Mouse (Mus musculus) stomach, embryonic 14.5 days (tissue): ENCODE measurements around the gene Nsl1. TPM values are rescaled to one million over a fixed set of nuclear protein-coding genes. Genes with fewer than 3 reads are reported as not detected.

Experiments used
- ATAC-seq: fragments of 200-750 bp; cut with Nextera tagmentation; 2 replicates; pipeline ENCODE4 v1.8.0; 2017; ENCODE audit warnings: low read depth, moderate TSS enrichment; ENCODE audit not compliant: insufficient number of reproducible peaks, insufficient read depth, low FRiP score
- H3K27ac ChIP-seq: fragments of 300-500 bp; sonication (generic); 2 replicates; pipeline ENCODE4 v1.5.1; 2014; ENCODE audit warnings: mild to moderate bottlenecking, low read length, moderate library complexity, mixed read lengths
- H3K27me3 ChIP-seq: fragments of 300-500 bp; sonication (generic); 2 replicates; pipeline ENCODE4 v1.6.1; 2014; ENCODE audit warnings: low read length, control low read depth, mixed read lengths; ENCODE audit not compliant: control insufficient read depth, insufficient read depth
- H3K36me3 ChIP-seq: fragments of 300-500 bp; sonication (generic); 2 replicates; pipeline ENCODE4 v1.6.1; 2014; ENCODE audit warnings: mild to moderate bottlenecking, control low read depth, low read length, moderate library complexity, mixed read lengths; ENCODE audit not compliant: control insufficient read depth, insufficient read depth
- H3K4me1 ChIP-seq: fragments of 300-500 bp; sonication (generic); 2 replicates; pipeline ENCODE4 v1.6.1; 2014; ENCODE audit warnings: low read length, control low read depth, mixed read lengths; ENCODE audit not compliant: control insufficient read depth, insufficient read depth
- H3K4me2 ChIP-seq: fragments of 300-500 bp; sonication (generic); replicated peaks from 2 replicates; pipeline ENCODE4 v1.6.1; 2014; ENCODE audit warnings: low read depth, low read length, control low read depth
- H3K4me3 ChIP-seq: fragments of 300-500 bp; sonication (generic); 2 replicates; pipeline ENCODE4 v1.5.1; 2014; ENCODE audit warnings: low read depth, low read length, control low read depth
- H3K9ac ChIP-seq: fragments of 300-500 bp; sonication (generic); replicated peaks from 2 replicates; pipeline ENCODE4 v1.6.1; 2014; ENCODE audit warnings: low read depth, mild to moderate bottlenecking, control low read depth, low read length, moderate library complexity, mixed read lengths
- H3K9me3 ChIP-seq: fragments of 300-500 bp; sonication (generic); 2 replicates; pipeline ENCODE4 v1.6.1; 2016; ENCODE audit warnings: low read depth, low read length, control low read depth; ENCODE audit not compliant: control insufficient read depth
- WGBS: fragments of 180-500 bp; shearing (Covaris S2); extraction: QIAGEN DNeasy Blood & Tissue Kit; methylation state at CpG from one replicate; pipeline ENCODE4 v1.1.7; 2014; 5-methylcytosine and 5-hydroxymethylcytosine counted together
- polyA plus RNA-seq: library from polyadenylated mRNA; unstranded; fragments of >200 nt; fragmentation: Nextera tagmentation; extraction: Ambion mirVana; gene quantifications from 2 replicates; pipeline ENCODE4 v1.2.1, GENCODE M21; 2014

Gene Nsl1
- polyA plus RNA-seq, 1 experiment from 2014 or later: 22.0 TPM

GRCm38 (mm10) chr1:191042688-191043087 is 20.1 kb upstream of the Nsl1 start:
- no peak for ATAC-seq
- Histone ChIP-seq H3K9ac (no peak overlapping the region), H3K36me3 (no peaks in the 10 kb centered on the region), H3K27me3 (no peaks in the 10 kb centered on the region), H3K27ac (no peak overlapping the region), H3K9me3 (no peaks in the 10 kb centered on the region), H3K4me2 (no peak overlapping the region), H3K4me3 (no peak overlapping the region), H3K4me1 (no peaks in the 10 kb centered on the region)
- WGBS: 38% methylated on average over 3 of the region's 3 CpGs

GRCm38 (mm10) chr1:191045264-191045663 is 17.5 kb upstream of the Nsl1 start:
- Histone ChIP-seq H3K4me1 (no peaks in the 10 kb centered on the region), H3K4me2 (no peak overlapping the region), H3K27ac (no peak overlapping the region), H3K4me3 (no peak overlapping the region), H3K36me3 (no peaks in the 10 kb centered on the region), H3K9ac (no peak overlapping the region), H3K27me3 (no peaks in the 10 kb centered on the region), H3K9me3 (no peaks in the 10 kb centered on the region)
- ATAC-seq: no peak
- 93% methylated on average over 2 of the region's 2 CpGs for WGBS

- Histone ChIP-seq H3K9me3 (no peaks in the 10 kb centered on the region), H3K27me3 (no peaks in the 10 kb centered on the region), H3K9ac (no peak overlapping the region), H3K36me3 (no peaks in the 10 kb centered on the region), H3K27ac (no peak overlapping the region), H3K4me1 (no peaks in the 10 kb centered on the region), H3K4me2 (no peak overlapping the region), H3K4me3 (no peak overlapping the region)
- ATAC-seq: no peak
- WGBS: 67% methylated on average over 7 of the region's 7 CpGs
These were observed 16.5 kb upstream of the Nsl1 start for GRCm38 (mm10) chr1:191046231-191046824.

GRCm38 (mm10) chr1:191053555-191053954 is 9.3 kb upstream of the Nsl1 start:
- Histone ChIP-seq H3K4me1 (no peaks in the 10 kb centered on the region), H3K36me3 (no peaks in the 10 kb centered on the region), H3K27ac (no peak overlapping the region), H3K27me3 (no peaks in the 10 kb centered on the region), H3K4me2 (no peak overlapping the region), H3K9me3 (no peaks in the 10 kb centered on the region), H3K9ac (no peak overlapping the region), H3K4me3 (no peak overlapping the region)
- 77% methylated on average over 3 of the region's 3 CpGs for WGBS
- ATAC-seq: no peak

GRCm38 (mm10) chr1:191054870-191055532 is 7.8 kb upstream of the Nsl1 start:
- no peaks in the 10 kb centered on the region for H3K9me3 ChIP-seq
- no peak overlapping the region for H3K4me2 ChIP-seq
- WGBS: 69% methylated on average over 8 of the region's 8 CpGs
- H3K27ac ChIP-seq: no peak overlapping the region
- no peak overlapping the region for H3K4me3 ChIP-seq
- H3K4me1 ChIP-seq: no peaks in the 10 kb centered on the region
- H3K9ac ChIP-seq: no peak overlapping the region
- no peaks in the 10 kb centered on the region for H3K36me3 ChIP-seq
- H3K27me3 ChIP-seq: no peaks in the 10 kb centered on the region
- no peak for ATAC-seq

- no peaks in the 10 kb centered on the region for H3K4me1 ChIP-seq
- no peak overlapping the region for H3K9ac ChIP-seq
- no peak overlapping the region for H3K27ac ChIP-seq
- H3K36me3 ChIP-seq: no peaks in the 10 kb centered on the region
- no peak overlapping the region for H3K4me2 ChIP-seq
- H3K27me3 ChIP-seq: no peaks in the 10 kb centered on the region
- H3K4me3 ChIP-seq: no peak overlapping the region
- no peak for ATAC-seq
- H3K9me3 ChIP-seq: no peaks in the 10 kb centered on the region
- 65% methylated on average over 2 of the region's 2 CpGs for WGBS
These were observed 7.3 kb upstream of the Nsl1 start for GRCm38 (mm10) chr1:191055533-191055873.

GRCm38 (mm10) chr1:191057461-191057860 is 5.4 kb upstream of the Nsl1 start:
- Histone ChIP-seq H3K27ac (no peak overlapping the region), H3K4me1 (no peaks in the 10 kb centered on the region), H3K4me3 (no peak overlapping the region), H3K27me3 (no peaks in the 10 kb centered on the region), H3K9me3 (no peaks in the 10 kb centered on the region), H3K9ac (no peak overlapping the region), H3K4me2 (no peak overlapping the region), H3K36me3 (no peaks in the 10 kb centered on the region)
- 68% methylated on average over 3 of the region's 3 CpGs for WGBS
- ATAC-seq: no peak

GRCm38 (mm10) chr1:191062241-191062780 is 501 bp upstream of the Nsl1 start:
- WGBS: 4% methylated on average over 15 of the region's 15 CpGs
- Histone ChIP-seq H3K9ac (peak overlapping the region; percentile 69), H3K27me3 (no peaks in the 10 kb centered on the region), H3K36me3 (no peaks in the 10 kb centered on the region; the same call in 1 of the 2 replicates), H3K9me3 (no peaks in the 10 kb centered on the region), H3K4me1 (peaks cover 6% of the 10 kb centered on the region; the same call in 1 of the 2 replicates), H3K27ac (no peak overlapping the region), H3K4me3 (peak overlapping the region; percentile 95), H3K4me2 (peak overlapping the region; percentile 79)
- ATAC-seq: peak; percentile 64; the same call in 1 of the 2 replicates
